Mouse (Mus musculus) midbrain, embryonic 11.5 days (tissue): ENCODE data around the gene Acbd5. TPM values are rescaled to one million over a fixed set of nuclear protein-coding genes. Genes with fewer than 3 reads are reported as not detected.
A peak's percentile ranks its signal among the peaks of the same experiment; 100 is the strongest.

Experiments
- ATAC-seq: fragments of 200-750 bp; cut with Nextera tagmentation; 2 replicates; pipeline ENCODE4 v1.8.0; 2017; ENCODE audit warnings: moderate TSS enrichment, moderate library complexity; ENCODE audit not compliant: low FRiP score
- DNase-seq: peaks from one replicate; pipeline ENCODE4 v3.0.0; 2015; ENCODE audit warnings: low spot score; ENCODE audit errors: missing footprints
- H3K27ac ChIP-seq: fragments of 300-500 bp; sonication (generic); 2 replicates; pipeline ENCODE4 v1.5.1; 2014; ENCODE audit warnings: low read depth, low read length
- H3K27me3 ChIP-seq: fragments of 300-500 bp; sonication (generic); 2 replicates; pipeline ENCODE4 v1.6.1; 2014; ENCODE audit warnings: mild to moderate bottlenecking, low read length, moderate library complexity, mixed read lengths; ENCODE audit not compliant: control insufficient read depth, insufficient read depth
- H3K36me3 ChIP-seq: fragments of 300-500 bp; sonication (generic); 2 replicates; pipeline ENCODE4 v1.6.1; 2014; ENCODE audit warnings: mild to moderate bottlenecking, low read length, moderate library complexity, mixed read lengths; ENCODE audit not compliant: control insufficient read depth, insufficient read depth
- H3K4me1 ChIP-seq: fragments of 300-500 bp; sonication (generic); 2 replicates; pipeline ENCODE4 v1.6.1; 2014; ENCODE audit warnings: low read length; ENCODE audit not compliant: control insufficient read depth, insufficient read depth
- H3K4me2 ChIP-seq: fragments of 300-500 bp; sonication (generic); 2 replicates; pipeline ENCODE4 v1.6.1; 2014; ENCODE audit warnings: mild to moderate bottlenecking, moderate library complexity
- H3K4me3 ChIP-seq: fragments of 300-500 bp; sonication (generic); 2 replicates; pipeline ENCODE4 v1.5.1; 2014; ENCODE audit warnings: low read depth, low read length
- H3K9ac ChIP-seq: fragments of 300-500 bp; sonication (generic); 2 replicates; pipeline ENCODE4 v1.6.1; 2014; ENCODE audit warnings: low read length
- H3K9me3 ChIP-seq: fragments of 300-500 bp; sonication (generic); 2 replicates; pipeline ENCODE4 v1.6.1; 2016; ENCODE audit warnings: low read length; ENCODE audit not compliant: control insufficient read depth
- WGBS: fragments of 180-500 bp; shearing (Covaris S2); extraction: QIAGEN DNeasy Blood & Tissue Kit; methylation state at CpG from one replicate; pipeline ENCODE4 v1.1.7; 2014; 5-methylcytosine and 5-hydroxymethylcytosine counted together
- polyA plus RNA-seq: library from polyadenylated mRNA; unstranded; fragments of >200 nt; fragmentation: Nextera tagmentation; extraction: Ambion mirVana; gene quantifications from 2 replicates; pipeline ENCODE4 v1.2.1, GENCODE M21; 2014

Acbd5 gene
- polyA plus RNA-seq, 1 experiment from 2014 or later, result 42.2 TPM

GRCm38 (mm10) chr2:23051890-23052289 lies 16.1 kb upstream of the Acbd5 start:
- no peaks in the 10 kb centered on the region for H3K9me3 ChIP-seq
- no peaks in the 10 kb centered on the region for H3K4me1 ChIP-seq
- no peak overlapping the region for H3K4me3 ChIP-seq
- 81% methylated on average over 2 of the region's 2 CpGs for WGBS
- H3K27ac ChIP-seq, result no peak overlapping the region
- H3K9ac ChIP-seq, result no peak overlapping the region
- no peaks in the 10 kb centered on the region for H3K36me3 ChIP-seq
- DNase-seq (no peak), ATAC-seq (no peak)
- H3K4me2 ChIP-seq, result no peak overlapping the region
- no peaks in the 10 kb centered on the region for H3K27me3 ChIP-seq

DNA sequence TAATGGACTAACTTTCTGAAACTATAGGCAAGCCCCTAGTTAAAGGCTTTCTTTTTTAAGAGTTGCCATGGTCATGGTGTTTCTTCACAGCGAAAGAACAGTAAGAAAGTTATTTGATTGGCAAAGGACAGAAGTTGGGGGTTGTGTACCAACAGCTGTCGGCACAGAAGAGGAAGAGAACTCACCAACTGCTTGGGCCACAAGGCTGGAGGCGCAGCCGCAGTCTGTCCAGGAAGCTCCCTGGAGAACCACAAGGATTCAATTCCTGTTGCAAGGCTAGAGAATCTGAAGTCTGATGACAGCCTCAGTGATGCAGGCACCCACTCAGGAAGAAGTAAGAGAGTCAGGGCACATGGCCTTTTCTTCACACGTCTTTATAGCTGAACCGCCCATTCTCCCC lies 15.4 kb upstream of the Acbd5 start:
- H3K4me1 ChIP-seq, result no peaks in the 10 kb centered on the region
- H3K9me3 ChIP-seq, result no peaks in the 10 kb centered on the region
- ATAC-seq (no peak), DNase-seq (no peak)
- H3K9ac ChIP-seq, result no peak overlapping the region
- no peak overlapping the region for H3K4me2 ChIP-seq
- WGBS, result 85% methylated on average over 6 of the region's 6 CpGs
- H3K4me3 ChIP-seq, result no peak overlapping the region
- H3K36me3 ChIP-seq, result no peaks in the 10 kb centered on the region
- no peaks in the 10 kb centered on the region for H3K27me3 ChIP-seq
- no peak overlapping the region for H3K27ac ChIP-seq

- H3K4me1 ChIP-seq, result no peaks in the 10 kb centered on the region
- H3K36me3 ChIP-seq, result no peaks in the 10 kb centered on the region
- DNase-seq (no peak), ATAC-seq (peak; percentile 73)
- peak overlapping the region; percentile 63 for H3K4me3 ChIP-seq
- peak overlapping the region; percentile 66 for H3K27ac ChIP-seq
- peak overlapping the region; percentile 98 for H3K4me2 ChIP-seq
- no peaks in the 10 kb centered on the region for H3K9me3 ChIP-seq
- under 1% methylated on average over 21 of the region's 21 CpGs for WGBS
- H3K27me3 ChIP-seq, result no peaks in the 10 kb centered on the region
- peak overlapping the region; percentile 79 for H3K9ac ChIP-seq
Observed at GRCm38 (mm10) chr2:23068370-23068737, 387 bp downstream of the Acbd5 start.

DNA sequence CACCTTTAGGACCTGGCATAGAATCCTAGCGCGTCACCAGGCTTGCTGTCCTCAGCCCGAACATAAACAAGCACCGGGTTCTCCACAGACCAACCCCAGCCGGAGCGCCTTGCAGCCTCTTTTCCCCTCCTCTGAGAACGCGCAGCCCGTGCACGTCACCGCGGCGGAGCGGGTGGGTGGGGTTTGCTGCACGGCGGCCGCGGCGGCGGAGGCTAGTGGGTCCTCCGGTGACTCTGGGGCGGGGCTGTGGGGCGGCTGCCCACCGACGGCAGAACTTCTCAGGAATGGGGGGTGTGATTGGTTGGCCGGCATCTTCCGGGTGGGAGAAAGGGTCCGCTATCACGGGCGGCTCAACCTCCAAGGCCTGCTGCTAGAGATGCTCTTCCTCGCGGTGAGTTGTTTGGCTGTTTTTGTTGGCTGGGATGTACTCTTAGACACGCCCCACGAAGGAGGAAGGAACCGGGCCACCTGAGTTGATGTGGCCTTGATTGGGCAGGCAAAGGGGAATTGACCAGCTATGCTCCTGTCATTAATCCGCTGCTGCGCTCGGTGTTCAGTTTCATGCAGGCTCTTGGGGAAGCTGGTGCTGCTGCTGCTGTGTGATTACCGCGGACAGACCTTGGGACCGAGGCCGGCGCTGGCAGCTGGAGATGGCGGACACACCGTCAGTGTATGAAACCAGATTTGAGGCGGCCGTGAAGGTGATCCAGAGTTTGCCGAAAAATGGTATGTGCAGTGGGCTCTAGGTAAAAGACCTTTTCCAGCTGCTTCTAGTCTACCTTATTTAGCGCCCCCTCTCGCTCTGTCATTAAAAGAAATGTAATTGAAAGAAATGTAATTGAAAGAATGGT lies 1.2 kb downstream of the Acbd5 start:
- under 1% methylated on average over 50 of the region's 50 CpGs for WGBS
- Histone ChIP-seq H3K4me1 (no peaks in the 10 kb centered on the region), H3K9ac (peak overlapping the region; percentile 79), H3K27ac (peak overlapping the region; percentile 66), H3K4me3 (peak overlapping the region; percentile 63), H3K27me3 (no peaks in the 10 kb centered on the region), H3K4me2 (peak overlapping the region; percentile 98), H3K9me3 (no peaks in the 10 kb centered on the region), H3K36me3 (no peaks in the 10 kb centered on the region)
- ATAC-seq (peak; percentile 91), DNase-seq (peak; percentile 98)

DNA sequence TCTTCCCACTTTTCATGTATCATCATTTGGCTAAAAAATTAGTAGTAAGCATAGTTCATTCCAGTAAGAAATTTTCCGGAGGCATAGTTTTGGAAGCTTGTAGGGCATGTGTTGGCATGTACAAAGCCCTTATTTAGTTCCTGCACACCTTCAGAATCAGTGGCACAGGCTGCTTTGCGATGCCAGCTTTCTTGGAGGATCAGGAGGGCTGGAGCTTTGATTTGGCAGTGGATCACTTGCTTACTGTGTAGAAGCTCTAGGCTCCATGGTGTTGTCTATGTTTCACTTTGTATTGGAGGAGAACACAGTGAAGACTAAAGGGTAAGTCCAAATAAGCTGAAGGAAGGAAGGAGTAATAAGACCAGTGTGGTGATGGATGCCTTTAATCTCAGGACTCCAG lies 2.5 kb downstream of the Acbd5 start:
- H3K27me3 ChIP-seq, result no peaks in the 10 kb centered on the region
- 94% methylated on average over 2 of the region's 2 CpGs for WGBS
- H3K4me2 ChIP-seq, result no peak overlapping the region
- DNase-seq (no peak), ATAC-seq (no peak)
- H3K27ac ChIP-seq, result no peak overlapping the region
- no peaks in the 10 kb centered on the region for H3K36me3 ChIP-seq
- no peaks in the 10 kb centered on the region for H3K4me1 ChIP-seq
- H3K9ac ChIP-seq, result no peak overlapping the region
- H3K9me3 ChIP-seq, result no peaks in the 10 kb centered on the region
- H3K4me3 ChIP-seq, result no peak overlapping the region

DNA sequence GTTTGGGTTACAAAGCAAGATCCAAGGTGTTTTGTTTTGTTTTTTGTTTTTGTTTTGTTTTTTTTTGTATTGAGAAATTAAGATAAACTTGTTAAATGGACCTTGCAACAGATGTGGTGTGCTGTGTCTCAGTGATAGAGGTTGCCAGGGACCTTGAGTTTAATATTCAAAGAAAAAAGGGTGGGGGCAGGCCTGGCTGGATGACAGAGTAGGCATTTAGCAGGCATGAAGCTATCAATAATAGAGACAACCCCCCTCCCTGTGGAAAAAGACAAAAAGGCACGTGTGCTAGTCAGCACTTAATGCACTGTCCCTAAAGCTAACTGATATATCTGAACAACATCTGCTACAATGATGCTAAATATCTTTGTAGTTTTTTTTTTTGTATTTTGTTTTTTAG lies 3.4 kb downstream of the Acbd5 start:
- Histone ChIP-seq H3K36me3 (no peaks in the 10 kb centered on the region), H3K27ac (no peak overlapping the region), H3K4me2 (no peak overlapping the region), H3K4me1 (no peaks in the 10 kb centered on the region), H3K9me3 (no peaks in the 10 kb centered on the region), H3K27me3 (no peaks in the 10 kb centered on the region), H3K4me3 (no peak overlapping the region), H3K9ac (no peak overlapping the region)
- DNase-seq (no peak), ATAC-seq (no peak)
- WGBS, result 93% methylated on average over 1 of the region's 1 CpGs

GRCm38 (mm10) chr2:23075846-23076245 lies 7.9 kb downstream of the Acbd5 start:
- H3K4me1 ChIP-seq, result no peaks in the 10 kb centered on the region
- no peak overlapping the region for H3K4me2 ChIP-seq
- no peaks in the 10 kb centered on the region for H3K9me3 ChIP-seq
- H3K27ac ChIP-seq, result no peak overlapping the region
- ATAC-seq (no peak), DNase-seq (no peak)
- H3K4me3 ChIP-seq, result no peak overlapping the region
- peaks cover 3% of the 10 kb centered on the region; the same call in 1 of the 2 replicates for H3K36me3 ChIP-seq
- no peaks in the 10 kb centered on the region for H3K27me3 ChIP-seq
- no peak overlapping the region for H3K9ac ChIP-seq

DNA sequence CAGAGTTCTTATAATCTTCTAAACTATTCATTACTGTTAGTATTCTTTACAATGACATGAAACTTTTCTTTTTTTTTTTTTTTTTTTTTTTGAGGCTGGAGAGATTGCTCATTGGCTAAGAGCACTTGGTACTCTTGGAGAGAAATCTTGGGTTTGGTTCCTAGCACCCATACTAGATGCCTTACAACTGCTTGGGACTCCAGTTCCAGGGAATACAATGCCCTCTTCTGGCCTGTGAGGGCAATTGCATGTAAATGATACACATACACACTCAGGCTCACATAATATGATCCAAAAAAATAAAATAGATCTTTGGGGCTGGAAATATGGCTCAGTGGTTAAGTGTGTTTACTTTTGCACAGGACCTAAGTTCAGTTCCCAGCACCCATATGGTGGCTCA lies 8.8 kb downstream of the Acbd5 start:
- DNase-seq (no peak), ATAC-seq (no peak)
- Histone ChIP-seq H3K4me3 (no peak overlapping the region), H3K4me2 (no peak overlapping the region), H3K27me3 (no peaks in the 10 kb centered on the region), H3K27ac (no peak overlapping the region), H3K36me3 (peaks cover 3% of the 10 kb centered on the region; the same call in 1 of the 2 replicates), H3K9ac (no peak overlapping the region), H3K4me1 (no peaks in the 10 kb centered on the region), H3K9me3 (no peaks in the 10 kb centered on the region)

DNA sequence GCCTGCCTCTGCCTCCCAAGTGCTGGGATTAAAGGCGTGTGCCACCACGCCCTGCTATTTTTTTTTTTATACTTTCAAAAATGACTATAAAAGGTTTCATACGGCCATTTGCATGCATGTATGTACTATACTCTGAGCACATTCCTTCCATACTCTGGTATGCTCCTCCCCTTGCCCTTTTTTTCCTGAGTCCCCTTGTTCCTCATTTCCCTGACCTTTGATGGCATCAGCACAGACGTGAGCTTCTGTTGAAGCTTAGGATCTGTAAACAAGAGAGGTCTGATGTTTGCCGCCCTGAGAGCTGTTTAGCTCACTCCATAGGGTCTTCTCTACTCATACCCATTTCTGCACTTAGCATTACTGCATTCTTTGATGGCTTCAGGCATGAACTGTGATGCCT lies 9.7 kb downstream of the Acbd5 start:
- Histone ChIP-seq H3K36me3 (peaks cover 3% of the 10 kb centered on the region; the same call in 1 of the 2 replicates), H3K4me1 (no peaks in the 10 kb centered on the region), H3K9me3 (no peaks in the 10 kb centered on the region), H3K4me3 (no peak overlapping the region), H3K4me2 (no peak overlapping the region), H3K27me3 (no peaks in the 10 kb centered on the region), H3K27ac (no peak overlapping the region), H3K9ac (no peak overlapping the region)
- WGBS, result 90% methylated on average over 5 of the region's 5 CpGs
- DNase-seq (no peak), ATAC-seq (no peak)
